Mouse (Mus musculus) hindbrain, postnatal 0 days (tissue): ENCODE data around the gene Elof1. TPM values are rescaled to one million over a fixed set of nuclear protein-coding genes. Genes with fewer than 3 reads are reported as not detected.
"Not testable (repeated sequence)": the region's sequence is repeated elsewhere in the genome, so short reads cannot be mapped to it uniquely, and the experiment has no call there.

Experiments used
- ATAC-seq: fragments of 200-750 bp; cut with Nextera tagmentation; 2 replicates; pipeline ENCODE4 v1.8.0; 2017; ENCODE audit warnings: mild to moderate bottlenecking, moderate TSS enrichment, moderate library complexity
- DNase-seq: peaks from one replicate; pipeline ENCODE4 v3.0.0-alpha.2; 2015; ENCODE audit warnings: low spot score
- H3K27ac ChIP-seq: fragments of 300-500 bp; sonication (generic); 2 replicates; pipeline ENCODE4 v1.5.1; 2014; ENCODE audit warnings: mild to moderate bottlenecking
- H3K27me3 ChIP-seq: fragments of 300-500 bp; sonication (generic); 2 replicates; pipeline ENCODE4 v1.6.1; 2014; ENCODE audit warnings: low read length, mixed read lengths; ENCODE audit not compliant: insufficient read depth
- H3K36me3 ChIP-seq: fragments of 300-500 bp; sonication (generic); 2 replicates; pipeline ENCODE4 v1.6.1; 2014; ENCODE audit warnings: low read length, mixed read lengths; ENCODE audit not compliant: insufficient read depth
- H3K4me1 ChIP-seq: fragments of 300-500 bp; sonication (generic); 2 replicates; pipeline ENCODE4 v1.6.1; 2014; ENCODE audit warnings: antibody characterized with exemption, low read length, mixed read lengths; ENCODE audit not compliant: insufficient read depth
- H3K4me2 ChIP-seq: fragments of 300-500 bp; sonication (generic); 2 replicates; pipeline ENCODE4 v1.6.1; 2014; ENCODE audit warnings: low read depth, mild to moderate bottlenecking, low read length, moderate library complexity, mixed read lengths
- H3K4me3 ChIP-seq: fragments of 300-500 bp; sonication (generic); 2 replicates; pipeline ENCODE4 v1.5.1; 2014; ENCODE audit warnings: low read length
- H3K9ac ChIP-seq: fragments of 300-500 bp; sonication (generic); replicated peaks from 2 replicates; pipeline ENCODE4 v1.6.1; 2014; ENCODE audit warnings: mild to moderate bottlenecking, low read length, moderate library complexity, mixed read lengths
- H3K9me3 ChIP-seq: fragments of 300-500 bp; sonication (generic); 2 replicates; pipeline ENCODE4 v1.6.1; 2016; ENCODE audit warnings: low read length, mixed read lengths
- CTCF ChIP-seq: IDR thresholded peaks from 2 replicates; pipeline ENCODE4 v1.5.1; 2016; ENCODE audit warnings: antibody characterized with exemption, control low read depth, low read depth
- WGBS: fragments of 180-500 bp; shearing (Covaris S2); extraction: QIAGEN DNeasy Blood & Tissue Kit; methylation state at CpG from one replicate; pipeline ENCODE4 v1.1.7; 2014; 5-methylcytosine and 5-hydroxymethylcytosine counted together
- polyA plus RNA-seq: library from polyadenylated mRNA; unstranded; fragments of >200 nt; fragmentation: Nextera tagmentation; extraction: Ambion mirVana; gene quantifications from 2 replicates; pipeline ENCODE4 v1.2.1, GENCODE M21; 2015
- total RNA-seq: library from RNA; depleted of rRNA; stranded (reverse); fragments of >200 nt; gene quantifications from 2 replicates; pipeline ENCODE4 v1.2.3, GENCODE M21; 2014

The Elof1 gene
- total and polyA plus RNA-seq, 2 experiments from 2014 or later, result 165 to 171 TPM

DNA sequence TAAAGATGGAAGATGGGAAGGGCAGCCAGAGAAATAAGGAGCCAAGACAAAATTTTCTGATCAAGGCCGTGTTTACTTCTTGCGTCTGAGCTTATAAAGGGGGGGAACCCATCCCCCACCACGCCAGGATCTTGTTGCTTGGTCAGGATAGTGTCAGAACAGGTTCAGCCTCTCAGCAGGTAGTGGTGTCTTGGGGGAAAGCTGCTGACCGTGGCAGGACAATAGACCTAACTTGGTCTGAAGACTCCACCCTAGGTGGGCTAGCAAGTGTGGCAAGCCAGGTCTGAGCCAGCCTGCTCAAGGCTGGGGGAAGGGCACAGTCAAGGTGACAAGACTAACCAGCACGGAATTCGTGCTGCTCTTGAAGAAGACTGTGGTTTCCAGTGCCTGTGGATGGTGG, 44.3 kb upstream of the Elof1 start:
- H3K4me2 ChIP-seq, result no peak overlapping the region
- DNase-seq, result no peak
- 37% methylated on average over 6 of the region's 6 CpGs for WGBS
- no peak overlapping the region for H3K9ac ChIP-seq
- H3K4me1 ChIP-seq, result peaks cover 7% of the 10 kb centered on the region; the same call in 1 of the 2 replicates
- no peak overlapping the region for H3K27ac ChIP-seq
- no peak for ATAC-seq
- no peaks in the 10 kb centered on the region for H3K27me3 ChIP-seq
- H3K36me3 ChIP-seq, result no peaks in the 10 kb centered on the region
- no peak overlapping the region for H3K4me3 ChIP-seq
- H3K9me3 ChIP-seq, result no peaks in the 10 kb centered on the region
- no peak for TF ChIP-seq CTCF

DNA sequence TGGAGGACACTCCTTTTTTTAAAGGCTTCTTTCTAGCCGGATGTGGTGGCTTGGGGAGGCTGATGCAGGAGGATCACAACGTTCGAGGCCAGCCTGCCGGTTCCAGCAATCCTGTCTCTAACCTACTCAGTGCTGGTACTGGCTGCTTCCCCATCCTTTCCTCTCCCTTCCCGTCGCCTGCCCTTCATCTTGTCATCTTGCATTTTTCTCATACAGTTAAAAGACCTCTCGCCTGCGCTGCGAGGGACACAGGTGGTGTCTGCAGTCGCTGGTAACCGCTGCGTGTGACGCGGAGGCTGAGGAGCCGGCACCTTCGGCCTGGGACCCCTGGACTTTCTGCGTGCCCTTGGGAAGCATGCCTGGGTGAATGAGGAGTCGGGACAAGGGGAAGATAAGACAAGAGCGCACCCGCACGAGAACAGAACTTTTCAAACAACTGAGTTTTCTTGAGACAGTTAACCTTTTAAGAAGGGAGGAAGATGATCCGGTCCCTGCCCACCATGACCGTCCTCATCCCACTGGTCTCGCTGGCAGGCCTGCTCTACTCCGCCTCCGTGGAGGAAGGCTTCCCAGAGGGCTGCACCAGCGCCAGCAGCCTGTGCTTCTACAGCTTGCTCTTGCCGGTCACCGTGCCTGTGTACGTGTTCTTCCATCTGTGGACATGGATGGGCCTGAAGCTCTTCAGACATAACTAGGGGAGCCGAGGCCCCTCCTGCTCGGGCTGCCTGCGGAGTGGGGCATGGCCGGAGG, 40.7 kb upstream of the Elof1 start:
- Histone ChIP-seq H3K9me3 (no peaks in the 10 kb centered on the region), H3K36me3 (no peaks in the 10 kb centered on the region), H3K27ac (peak overlapping the region; percentile 96; the same call in 1 of the 2 replicates), H3K9ac (peak overlapping the region; percentile 81), H3K27me3 (no peaks in the 10 kb centered on the region), H3K4me3 (peak overlapping the region; percentile 71), H3K4me1 (0 out of 2 replicates have a peak, but pooled peaks cover 3% of the 10 kb centered on the region), H3K4me2 (peak overlapping the region; percentile 64)
- no peak for ATAC-seq
- no peak for DNase-seq
- WGBS, result 64% methylated on average over 34 of the region's 34 CpGs
- no peak for TF ChIP-seq CTCF

DNA sequence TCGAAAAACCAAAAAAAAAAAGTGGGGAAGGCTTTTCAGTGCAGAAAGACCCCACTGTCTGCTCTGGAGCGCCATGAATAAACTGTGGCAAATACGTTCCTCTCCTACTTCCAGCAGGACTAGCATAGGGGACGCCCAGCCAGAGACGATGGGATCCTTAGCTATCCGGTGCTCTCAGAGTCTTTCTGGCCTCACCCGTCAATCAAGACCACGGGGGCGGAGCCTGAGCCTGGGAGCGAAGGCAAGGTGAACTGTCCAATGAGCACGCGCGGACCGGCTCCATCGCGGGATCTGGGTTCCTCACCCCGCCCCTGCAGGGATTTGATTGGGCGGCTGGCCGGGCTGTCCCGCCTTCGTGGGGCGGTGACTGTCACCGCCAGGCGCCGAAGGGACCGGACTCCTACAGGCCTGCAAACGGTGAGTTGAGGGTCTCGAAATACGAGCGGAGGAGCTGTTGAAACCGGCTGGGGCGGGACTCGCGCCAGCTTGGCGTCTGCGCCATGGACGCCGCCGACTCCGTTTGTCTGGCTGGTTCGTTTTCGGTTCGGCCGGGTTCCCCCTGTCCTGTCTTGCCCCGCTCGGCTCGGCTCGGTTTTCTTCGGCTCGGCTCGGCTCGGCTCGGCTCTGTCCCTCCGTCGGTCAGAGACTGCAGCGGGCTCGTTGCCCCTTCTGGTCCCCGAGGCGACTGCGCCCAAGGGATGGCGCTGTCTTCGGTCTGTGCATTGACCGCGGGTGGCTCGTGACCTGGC, 39.7 kb upstream of the Elof1 start, which contains the start of gene Pigyl:
Pigyl (plus strand) TSS at position 350 of the 749 bp plus-strand sequence.
- TF ChIP-seq CTCF, result peak; percentile 59
- DNase-seq, result peak; percentile 99
- Histone ChIP-seq H3K27ac (peak within 1 kb of the TSS; percentile 96), H3K4me3 (peak within 1 kb of the TSS; percentile 71), H3K4me1 (0 out of 2 replicates have a peak, but pooled peaks cover 3% of the 10 kb centered on the region), H3K27me3 (no peaks in the 10 kb centered on the region), H3K4me2 (peak within 1 kb of the TSS; percentile 64), H3K9ac (peak within 1 kb of the TSS; percentile 81), H3K36me3 (no peaks in the 10 kb centered on the region), H3K9me3 (no peaks in the 10 kb centered on the region)
- peak; percentile 99 for ATAC-seq
- under 1% methylated on average over 60 of the region's 65 CpGs for WGBS

DNA sequence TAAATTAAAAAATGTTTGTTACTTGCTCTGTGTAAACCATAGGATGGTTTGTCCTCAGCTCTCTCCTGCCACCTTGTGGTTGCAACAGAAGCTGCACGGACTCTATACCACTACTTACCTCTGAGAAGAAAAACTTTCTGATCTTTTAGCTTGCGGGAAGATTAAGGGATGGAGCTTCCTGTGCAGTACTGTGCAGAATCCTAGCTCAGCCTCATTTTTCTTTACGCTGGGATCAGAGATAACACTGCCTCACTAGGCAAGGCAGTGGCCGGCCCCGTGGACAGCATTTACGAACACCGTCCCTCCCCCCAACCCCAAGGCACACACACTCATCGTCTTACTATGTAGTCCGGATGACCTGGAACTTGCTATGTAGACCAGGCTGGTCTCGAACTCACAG, 38.6 kb upstream of the Elof1 start:
- peak overlapping the region; percentile 34; the same call in 1 of the 2 replicates for H3K4me2 ChIP-seq
- no peak overlapping the region for H3K9ac ChIP-seq
- H3K27ac ChIP-seq, result no peak overlapping the region
- H3K4me1 ChIP-seq, result 0 out of 2 replicates have a peak, but pooled peaks cover 3% of the 10 kb centered on the region
- DNase-seq (peak; percentile 86), ATAC-seq (0 out of 2 replicates have a peak, but pooled peaks have one; percentile 6)
- peak; percentile 82 for TF ChIP-seq CTCF
- H3K27me3 ChIP-seq, result no peaks in the 10 kb centered on the region
- no peak overlapping the region for H3K4me3 ChIP-seq
- no peaks in the 10 kb centered on the region for H3K9me3 ChIP-seq
- WGBS, result 24% methylated on average over 10 of the region's 10 CpGs
- no peaks in the 10 kb centered on the region for H3K36me3 ChIP-seq

DNA sequence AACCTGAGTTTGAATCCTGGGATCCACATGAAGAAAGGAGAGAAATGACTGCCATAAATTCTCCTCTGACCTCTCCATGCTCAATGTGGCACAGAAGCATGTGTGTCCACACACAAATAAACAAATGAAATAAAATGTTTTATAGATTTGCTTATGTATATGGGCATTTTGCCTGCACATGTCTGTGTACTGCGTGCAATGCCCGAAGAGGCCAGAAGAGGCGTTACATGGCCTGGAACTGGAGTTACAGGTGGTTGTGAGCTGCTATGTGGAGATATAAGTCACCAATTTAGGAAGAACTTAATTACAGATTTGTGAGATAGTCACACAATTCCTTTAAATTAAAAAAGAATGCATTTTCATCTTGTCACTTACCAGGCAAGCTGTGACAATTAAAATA, 36.8 kb upstream of the Elof1 start:
- no peaks in the 10 kb centered on the region for H3K27me3 ChIP-seq
- H3K27ac ChIP-seq, result no peak overlapping the region
- 92% methylated on average over 3 of the region's 3 CpGs for WGBS
- no peaks in the 10 kb centered on the region for H3K9me3 ChIP-seq
- 0 out of 2 replicates have a peak, but pooled peaks cover 3% of the 10 kb centered on the region for H3K4me1 ChIP-seq
- H3K9ac ChIP-seq, result no peak overlapping the region
- H3K4me2 ChIP-seq, result no peak overlapping the region
- H3K36me3 ChIP-seq, result no peaks in the 10 kb centered on the region
- H3K4me3 ChIP-seq, result no peak overlapping the region
- TF ChIP-seq CTCF, result peak; percentile 34; the same call in 1 of the 2 replicates
- ATAC-seq, result no peak
- no peak for DNase-seq

DNA sequence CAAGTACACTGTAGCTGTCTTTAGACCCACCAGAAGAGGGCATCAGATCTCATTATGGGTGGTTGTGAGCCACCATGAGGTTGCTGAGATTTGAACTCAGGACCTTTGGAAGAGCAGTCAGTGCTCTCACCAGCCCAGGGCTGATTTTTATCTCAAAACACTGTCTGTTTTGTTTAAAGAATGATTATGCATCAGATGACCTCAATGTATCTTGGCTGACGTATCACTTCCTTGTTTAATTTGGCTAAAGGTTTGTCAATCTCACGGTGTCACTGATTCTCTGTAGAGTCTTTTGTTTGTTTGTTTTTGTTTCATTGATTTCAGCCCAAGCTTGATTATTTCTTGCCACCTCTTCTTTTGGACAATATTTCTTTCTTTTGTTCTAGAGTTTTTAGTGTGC, 34.0 kb upstream of the Elof1 start:
- no peaks in the 10 kb centered on the region for H3K27me3 ChIP-seq
- H3K9ac ChIP-seq, result no peak overlapping the region
- H3K4me2 ChIP-seq, result no peak overlapping the region
- no peak overlapping the region for H3K4me3 ChIP-seq
- no peaks in the 10 kb centered on the region for H3K36me3 ChIP-seq
- no peak for TF ChIP-seq CTCF
- H3K9me3 ChIP-seq, result no peaks in the 10 kb centered on the region
- WGBS, result 79% methylated on average over 2 of the region's 2 CpGs
- H3K4me1 ChIP-seq, result no peaks in the 10 kb centered on the region
- DNase-seq, result no peak
- no peak for ATAC-seq
- no peak overlapping the region for H3K27ac ChIP-seq

DNA sequence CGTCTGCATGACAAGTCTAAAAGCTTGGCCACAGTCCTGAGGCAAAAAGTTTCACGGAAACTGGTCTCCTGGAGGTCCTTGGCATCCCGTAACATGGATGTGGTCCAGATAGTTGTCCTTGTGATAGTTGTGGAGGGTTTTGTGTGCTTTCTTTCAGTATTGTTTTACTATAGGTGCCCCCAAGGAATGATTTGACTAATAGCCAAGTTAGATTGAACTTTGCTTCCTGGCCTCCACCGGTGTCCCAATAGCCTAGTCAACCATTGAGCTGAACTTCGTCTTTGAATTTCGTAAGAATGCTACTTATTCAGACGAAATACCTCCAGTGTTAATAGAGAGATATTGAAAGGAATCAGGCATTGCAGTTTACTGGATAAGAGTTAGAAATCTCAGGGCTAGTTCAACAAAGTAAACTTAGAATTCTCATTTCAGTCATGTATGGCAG, 33.3 kb upstream of the Elof1 start:
- H3K4me1 ChIP-seq, DNase-seq, H3K4me2 ChIP-seq, H3K36me3 ChIP-seq, ATAC-seq, H3K9ac ChIP-seq, H3K27ac ChIP-seq, H3K27me3 ChIP-seq, H3K4me3 ChIP-seq, H3K9me3 ChIP-seq: not testable (repeated sequence)
- 85% methylated on average over 7 of the region's 7 CpGs for whole genome bisulfite sequencing
